Comparison of ENCODE assay signal across 20 mouse cellular contexts in the genomic region with DNA sequence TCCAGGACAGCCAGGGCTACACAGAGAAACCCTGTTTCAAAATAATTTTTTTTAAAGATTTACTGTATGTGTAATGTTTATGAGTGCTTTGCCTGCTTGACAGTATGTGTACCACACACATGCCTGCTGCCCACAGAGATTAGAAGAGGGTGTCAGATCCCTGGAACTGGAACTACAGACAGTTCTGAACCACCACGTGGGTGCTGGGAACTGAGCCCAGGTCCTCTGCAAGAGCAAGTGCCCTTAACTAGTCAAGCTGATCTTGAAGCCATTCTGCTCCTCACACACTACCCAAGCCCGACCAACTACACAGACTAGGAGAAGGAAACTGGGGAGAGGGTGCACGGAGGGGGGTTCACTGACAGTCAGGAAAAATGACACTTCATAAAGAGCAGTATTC. TPM values are rescaled to one million over a fixed set of nuclear protein-coding genes. Genes with fewer than 3 reads are reported as not detected.
DNase-seq lines count a peak whose midpoint lies in the region; ATAC-seq and TF ChIP-seq lines count a peak whose summit lies in the region.
"Had no signal": no experiment of that assay in that cellular context is flagged by ENCODE, and none has a peak within 500 bp of the region (broad histone marks: within the 10 kb centered on the region; RNA-seq: fewer than 3 reads in every experiment).

No protein-coding gene starts in this region.

- DNase-seq in gastrocnemius, adult 2 months = peak; percentile 81
- DNase-seq in gastrocnemius, adult 18-20 months (ENCODE audit: low spot score) = no peak
- peak; percentile 44 to 68 for DNase-seq in heart, adult 18-20 months
- DNase-seq in heart, postnatal 25 days (ENCODE audit: low spot score) = no peak
- DNase-seq in layer of hippocampus, adult 2 months (ENCODE audit: low spot score in 2 of 2) = no peak
- DNase-seq in layer of hippocampus, postnatal 36 days = no peak
- DNase-seq: adrenal gland, adult 8-10 months; adrenal gland, postnatal 36 days; B cell, adult 2 months; embryo, embryonic 11 days; heart, postnatal 10 days had no signal

- TF ChIP-seq CTCF in gastrocnemius, adult 2 months (IDR thresholded peaks at IDR 0.05) = no peak
- TF ChIP-seq CTCF in layer of hippocampus, adult 2 months (conservative IDR thresholded peaks at IDR 0.05) = no peak

- H3K4me3 ChIP-seq in gastrocnemius, adult 2 months = no peak overlapping the region
- H3K4me3 ChIP-seq in layer of hippocampus, adult 2 months = no peak overlapping the region
- H3K4me3 ChIP-seq: embryonic facial prominence, embryonic 15.5 days; erythroblast, embryonic 14.5 days; forebrain, embryonic 10.5 days; hindbrain, embryonic 13.5 days had no signal

- peak overlapping the region; percentile 87 for H3K27ac ChIP-seq in gastrocnemius, adult 2 months
- peak overlapping the region; percentile 91 for H3K27ac ChIP-seq in layer of hippocampus, adult 2 months
- H3K27ac ChIP-seq: embryonic facial prominence, embryonic 15.5 days; forebrain, embryonic 10.5 days; hindbrain, embryonic 13.5 days had no signal

- intact Hi-C loops in gastrocnemius, adult 2 months (cut with DNase I) = no loop called here
- intact Hi-C loops in heart, postnatal 25 days (cut with DNase I) = no loop called here

- ATAC-seq in megakaryocyte-erythroid progenitor cell, adult 5-6 weeks (replicated peaks; ENCODE audit: low FRiP score, low TSS enrichment, poor library complexity, severe bottlenecking) = no peak
- ATAC-seq: CD4-positive, CD25-positive, alpha-beta regulatory T cell, adult 4 months; forebrain, embryonic 14.5 days; intestine, embryonic 16.5 days had no signal

RNA-seq across cellular contexts. Expression of a gene that starts 32.0 kb away (rescaled TPM):
- total RNA-seq in gastrocnemius, adult 2 months (2021) = 100 to 1,000 TPM in 1 of 2 experiments, 10 to 100 TPM in 1; 97.8 to 124 TPM
- 100 to 1,000 TPM; 113 to 114 TPM for total RNA-seq in gastrocnemius, adult 18-20 months (2021)
- 100 to 1,000 TPM; 107 to 122 TPM for total RNA-seq in heart, adult 18-20 months (2021)
- 100 to 1,000 TPM; 102 to 106 TPM for total RNA-seq in heart, postnatal 25 days (2021)
- 10 to 100 TPM; 51.8 to 55.1 TPM for total RNA-seq in layer of hippocampus, adult 2 months (2021)
- 10 to 100 TPM; 46.6 to 52.1 TPM for total RNA-seq in layer of hippocampus, postnatal 36 days (2021)
- 21.0 and 25.6 TPM in 2 replicates for total RNA-seq in megakaryocyte-erythroid progenitor cell, adult 5-6 weeks (2014; fragmentation: Nextera tagmentation)
- 14.8 and 16.4 TPM in 2 replicates for total RNA-seq in megakaryocyte-erythroid progenitor cell, adult 5-6 weeks (2017)

RNA-seq across cellular contexts. Expression of a gene that starts 33.5 kb away (rescaled TPM):
- not detected for total RNA-seq in gastrocnemius, adult 2 months (2021)
- not detected for total RNA-seq in gastrocnemius, adult 18-20 months (2021)
- total RNA-seq in heart, adult 18-20 months (2021) = under 1 TPM; 0.39 to 0.50 TPM
- total RNA-seq in heart, postnatal 25 days (2021) = under 1 TPM; 0.81 to 0.91 TPM
- total RNA-seq in layer of hippocampus, adult 2 months (2021) = 10 to 100 TPM; 10.6 to 10.9 TPM
- total RNA-seq in layer of hippocampus, postnatal 36 days (2021) = 10 to 100 TPM; 11.1 to 11.6 TPM
- not detected in 2 replicates for total RNA-seq in megakaryocyte-erythroid progenitor cell, adult 5-6 weeks (2014; fragmentation: Nextera tagmentation)
- not detected in 2 replicates for total RNA-seq in megakaryocyte-erythroid progenitor cell, adult 5-6 weeks (2017)
- total RNA-seq: G1E had no signal

RNA-seq across cellular contexts. Expression of a gene that starts 39.9 kb away (rescaled TPM):
- total RNA-seq in gastrocnemius, adult 2 months (2021) = 1 to 10 TPM; 7.4 to 8.5 TPM
- 1 to 10 TPM; 6.1 to 6.3 TPM for total RNA-seq in gastrocnemius, adult 18-20 months (2021)
- 1 to 10 TPM; 8.5 to 9.5 TPM for total RNA-seq in heart, adult 18-20 months (2021)
- total RNA-seq in heart, postnatal 25 days (2021) = 10 to 100 TPM in 1 of 2 experiments, 1 to 10 TPM in 1; 9.9 to 10.2 TPM
- total RNA-seq in layer of hippocampus, adult 2 months (2021) = 10 to 100 TPM; 12.7 to 13.5 TPM
- 10 to 100 TPM; 12.3 to 14.2 TPM for total RNA-seq in layer of hippocampus, postnatal 36 days (2021)
- 45.5 and 46.0 TPM in 2 replicates for total RNA-seq in megakaryocyte-erythroid progenitor cell, adult 5-6 weeks (2014; fragmentation: Nextera tagmentation)
- total RNA-seq in megakaryocyte-erythroid progenitor cell, adult 5-6 weeks (2017) = 35.2 and 39.0 TPM in 2 replicates

RNA-seq across cellular contexts. Expression of a gene that starts 41.1 kb away (rescaled TPM):
- 1,000 to 10,000 TPM; 2,669 to 2,908 TPM for total RNA-seq in gastrocnemius, adult 2 months (2021)
- 1,000 to 10,000 TPM; 2,870 to 2,899 TPM for total RNA-seq in gastrocnemius, adult 18-20 months (2021)
- total RNA-seq in heart, adult 18-20 months (2021) = 1,000 to 10,000 TPM in 1 of 2 experiments, 100 to 1,000 TPM in 1; 867 to 1,020 TPM
- total RNA-seq in heart, postnatal 25 days (2021) = 100 to 1,000 TPM; 887 to 925 TPM
- total RNA-seq in layer of hippocampus, adult 2 months (2021) = 100 to 1,000 TPM; 333 to 349 TPM
- total RNA-seq in layer of hippocampus, postnatal 36 days (2021) = 100 to 1,000 TPM; 305 to 384 TPM
- total RNA-seq in megakaryocyte-erythroid progenitor cell, adult 5-6 weeks (2014; fragmentation: Nextera tagmentation) = 69.0 and 74.9 TPM in 2 replicates
- 63.7 and 89.1 TPM in 2 replicates for total RNA-seq in megakaryocyte-erythroid progenitor cell, adult 5-6 weeks (2017)

Comparison
In these comparisons a context has a peak if more than half of its experiments do, and no peak if none do; other contexts are left out.
1. DNase-seq: peak in gastrocnemius, adult 2 months (single experiment) and heart, adult 18-20 months (2 of 2); none in gastrocnemius, adult 18-20 months (single experiment), heart, postnatal 25 days (single experiment), layer of hippocampus, adult 2 months (0 of 2) and layer of hippocampus, postnatal 36 days (0 of 2).
2. RNA of a gene that starts 33.5 kb away (total RNA-seq): 11.1 to 11.6 TPM in layer of hippocampus, postnatal 36 days and 10.6 to 10.9 TPM in layer of hippocampus, adult 2 months; 0.81 to 0.91 TPM in heart, postnatal 25 days, 0.39 to 0.50 TPM in heart, adult 18-20 months, not detected in gastrocnemius, adult 2 months, not detected in gastrocnemius, adult 18-20 months and not detected in megakaryocyte-erythroid progenitor cell, adult 5-6 weeks; every median in the first group is over 4 times any median in the second.